Mouse (Mus musculus) mature B cell (primary cell): Measurements from ENCODE around the gene Dcaf4.

Source experiments
- in situ Hi-C: fragments of 300-500 bp; cut with MboI; formaldehyde crosslinking; loops from 2 replicates; pipeline ENCODE4 v1.14.3; 2019

Gene Dcaf4

DNA sequence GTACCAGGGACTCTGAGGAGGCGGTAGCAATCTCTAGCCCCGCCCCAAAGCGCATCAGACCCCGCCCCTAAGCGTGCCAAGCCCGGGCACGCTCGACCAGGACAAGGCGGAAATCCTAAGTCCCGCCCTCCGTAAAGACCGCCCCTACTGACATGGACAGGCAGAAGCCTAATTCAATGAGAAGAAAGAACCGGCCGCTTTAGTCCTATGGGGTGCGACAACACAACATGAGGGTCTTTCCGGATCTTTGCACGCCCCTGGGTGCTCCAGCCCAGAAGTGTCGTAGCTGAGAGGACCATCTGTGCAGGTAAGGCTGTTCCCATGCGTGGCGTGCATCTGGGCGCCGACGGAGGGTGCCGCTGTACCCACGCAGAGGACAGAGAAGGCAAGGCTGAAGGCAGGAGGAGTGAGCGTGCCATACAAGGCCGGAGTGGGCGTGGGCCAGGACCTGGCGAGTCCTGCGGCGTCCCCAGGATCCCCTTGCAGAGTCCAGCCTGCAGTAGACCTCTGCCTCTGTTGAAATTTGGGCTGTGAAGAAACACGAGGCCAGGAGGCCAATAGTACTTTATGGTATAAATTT, at the start of gene Dcaf4:
Gene Dcaf4, plus strand, starts transcription at position 156 of the 580 bp plus-strand sequence.
- in situ Hi-C loops: no loop called here

GRCm38 (mm10) chr12:83471760-83472159, 48.5 kb upstream of the Dcaf4 start:
- in situ Hi-C loops: no loop called here

- in situ Hi-C loops: no loop called here
Measured at GRCm38 (mm10) chr12:83473987-83474600, 46.2 kb upstream of the Dcaf4 start.

DNA sequence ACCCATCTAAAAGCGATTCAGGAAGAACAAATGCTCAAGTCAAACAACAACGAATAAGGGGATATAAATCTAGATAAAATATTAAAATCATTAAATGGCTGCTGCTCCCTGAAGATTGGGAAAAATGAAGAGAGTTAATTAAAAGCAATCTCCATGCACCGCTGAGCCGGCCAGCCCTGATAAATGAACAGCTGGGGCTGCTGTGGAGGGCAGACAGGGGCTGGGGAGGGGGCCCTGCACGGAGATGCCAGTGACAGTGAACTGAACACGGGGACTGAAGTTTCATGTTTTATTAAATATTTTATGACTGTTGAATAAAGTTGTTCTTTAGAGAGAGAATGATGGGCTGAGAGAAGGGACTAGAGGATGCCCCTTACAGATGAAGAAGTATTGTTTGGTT, 44.8 kb upstream of the Dcaf4 start:
- in situ Hi-C loops: loop anchor here (25.0 kb wide), 1 partner anchor 363 kb away; no protein-coding TSS in a partner anchor

DNA sequence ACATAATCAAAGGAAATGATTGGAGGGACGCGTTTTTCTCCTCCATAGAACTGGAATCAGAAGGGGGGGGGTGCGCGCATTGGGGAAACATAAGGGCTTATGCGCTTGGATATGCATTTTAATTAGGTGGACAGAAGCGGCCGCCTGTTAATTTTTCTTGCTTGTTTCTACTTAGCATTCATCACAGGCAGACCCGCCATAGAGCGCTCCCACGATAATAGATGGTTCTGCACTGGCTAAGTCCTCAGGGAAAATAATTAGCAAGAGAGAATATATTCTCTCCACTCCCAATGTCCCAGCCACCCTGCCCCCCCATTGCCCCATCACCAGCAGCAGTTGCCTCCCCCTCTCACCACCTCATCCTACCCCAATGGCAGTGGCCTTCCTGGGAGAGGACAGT, 44.0 kb upstream of the Dcaf4 start:
- in situ Hi-C loops: loop anchor here (25.0 kb wide), 1 partner anchor 364 kb away; no protein-coding TSS in a partner anchor

DNA sequence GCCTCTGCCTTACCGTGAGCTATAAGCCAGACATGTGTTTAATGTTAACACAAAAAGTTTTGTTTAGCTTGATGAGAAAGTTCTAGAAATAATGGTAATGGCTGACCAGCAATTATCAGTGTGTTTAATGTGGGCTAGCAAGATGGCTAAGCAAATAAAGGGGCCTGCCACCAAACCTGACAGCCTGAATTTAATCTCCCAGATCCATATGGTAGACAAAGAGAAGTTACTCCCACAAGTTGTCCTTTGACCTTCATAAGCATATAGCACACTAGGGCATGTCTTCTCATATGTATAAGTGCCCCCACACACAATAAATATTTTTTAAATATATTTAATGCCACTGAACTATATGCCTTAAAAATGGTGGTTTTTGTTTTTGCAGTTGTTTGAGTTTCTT, 41.1 kb upstream of the Dcaf4 start:
- in situ Hi-C loops: loop anchor here (25.0 kb wide), 1 partner anchor 367 kb away; no protein-coding TSS in a partner anchor

GRCm38 (mm10) chr12:83479818-83480401, 40.4 kb upstream of the Dcaf4 start:
- in situ Hi-C loops: loop anchor here (25.0 kb wide), 1 partner anchor 368 kb away; no protein-coding TSS in a partner anchor

- in situ Hi-C loops: loop anchor here (25.0 kb wide), 1 partner anchor 369 kb away; no protein-coding TSS in a partner anchor
Measured at GRCm38 (mm10) chr12:83481439-83481838, 38.8 kb upstream of the Dcaf4 start.

GRCm38 (mm10) chr12:83483653-83484052, 36.6 kb upstream of the Dcaf4 start:
- in situ Hi-C loops: loop anchor here (25.0 kb wide), 1 partner anchor 371 kb away; no protein-coding TSS in a partner anchor

- in situ Hi-C loops: loop anchor here (25.0 kb wide), 1 partner anchor 373 kb away; no protein-coding TSS in a partner anchor
Measured at GRCm38 (mm10) chr12:83484855-83485745, 35.2 kb upstream of the Dcaf4 start.

DNA sequence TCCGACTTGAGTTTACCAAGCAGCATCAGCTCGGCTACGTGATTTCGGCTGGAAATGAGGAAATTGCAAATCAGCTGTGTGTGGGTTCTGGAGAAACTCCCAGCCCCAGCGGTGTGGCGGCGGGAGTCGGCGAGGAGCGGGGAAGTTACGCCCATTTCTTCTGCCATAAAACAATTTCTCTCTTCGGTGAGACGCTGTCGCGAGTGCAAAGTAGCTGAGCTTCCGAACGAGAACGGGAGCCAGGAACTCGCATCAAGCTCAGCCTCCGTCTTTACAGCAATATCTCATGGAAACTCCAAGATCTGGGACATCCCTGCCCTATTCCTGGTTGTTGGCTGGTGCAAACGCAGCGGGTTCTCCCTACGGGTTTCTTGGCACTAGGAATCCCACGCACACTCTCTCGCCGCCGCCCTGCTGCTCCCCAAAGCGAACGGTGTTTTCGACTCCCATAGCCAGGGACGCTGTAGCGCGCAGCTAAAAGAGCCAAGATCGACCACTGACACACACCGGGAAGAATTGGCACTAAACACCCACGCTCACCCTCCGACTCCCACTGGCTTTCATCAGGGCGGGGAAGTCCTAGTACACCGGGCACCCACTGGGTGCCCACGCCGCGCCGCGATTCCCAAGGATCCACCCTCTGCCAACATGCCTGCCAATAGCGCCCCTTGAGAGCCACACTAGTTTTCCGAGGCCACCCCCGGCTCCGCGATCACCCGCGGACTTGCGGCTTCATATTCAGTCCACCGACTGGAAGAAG, 34.2 kb upstream of the Dcaf4 start:
- in situ Hi-C loops: loop anchor here (25.0 kb wide), 1 partner anchor 374 kb away; no protein-coding TSS in a partner anchor

DNA sequence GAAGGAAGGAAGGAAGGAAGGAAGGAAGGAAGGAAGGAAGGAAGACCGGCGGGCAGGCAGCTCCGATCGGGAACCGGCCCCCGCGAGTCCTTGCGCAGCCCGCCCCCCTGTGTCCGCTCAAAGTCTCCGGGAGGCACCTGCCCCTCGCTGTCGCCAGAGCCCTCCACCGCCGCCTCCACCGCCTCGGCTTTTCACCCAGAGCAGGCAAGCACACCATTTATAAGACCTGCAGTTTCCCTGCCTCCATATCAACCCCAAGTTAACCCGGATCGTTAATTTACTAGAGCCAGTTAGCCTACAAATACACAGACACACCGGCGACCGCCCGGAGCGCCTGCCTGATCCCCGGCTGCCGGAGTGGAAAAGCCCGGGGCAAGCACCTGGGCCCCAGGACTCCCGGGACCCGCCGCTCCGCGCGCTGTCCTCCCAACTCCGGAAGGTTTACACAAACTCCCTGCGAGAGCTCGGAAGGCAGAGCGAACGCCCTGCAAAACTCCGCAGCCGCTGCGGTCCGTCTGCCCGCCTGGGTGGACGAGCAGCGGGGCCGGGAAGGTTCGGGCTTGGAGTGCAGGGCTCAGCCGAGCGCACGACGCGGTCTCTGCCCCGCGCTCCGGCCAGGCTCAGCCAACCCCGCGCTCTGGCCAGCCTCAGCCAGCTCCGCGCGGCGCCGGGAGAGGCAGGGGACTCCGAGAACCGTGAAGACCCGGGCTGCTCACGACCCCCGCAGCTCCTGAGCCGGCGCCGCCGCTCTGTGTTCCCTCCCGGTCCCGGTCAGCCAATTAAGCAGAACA, 33.4 kb upstream of the Dcaf4 start:
- in situ Hi-C loops: loop anchor here (25.0 kb wide), 1 partner anchor 375 kb away; no protein-coding TSS in a partner anchor

DNA sequence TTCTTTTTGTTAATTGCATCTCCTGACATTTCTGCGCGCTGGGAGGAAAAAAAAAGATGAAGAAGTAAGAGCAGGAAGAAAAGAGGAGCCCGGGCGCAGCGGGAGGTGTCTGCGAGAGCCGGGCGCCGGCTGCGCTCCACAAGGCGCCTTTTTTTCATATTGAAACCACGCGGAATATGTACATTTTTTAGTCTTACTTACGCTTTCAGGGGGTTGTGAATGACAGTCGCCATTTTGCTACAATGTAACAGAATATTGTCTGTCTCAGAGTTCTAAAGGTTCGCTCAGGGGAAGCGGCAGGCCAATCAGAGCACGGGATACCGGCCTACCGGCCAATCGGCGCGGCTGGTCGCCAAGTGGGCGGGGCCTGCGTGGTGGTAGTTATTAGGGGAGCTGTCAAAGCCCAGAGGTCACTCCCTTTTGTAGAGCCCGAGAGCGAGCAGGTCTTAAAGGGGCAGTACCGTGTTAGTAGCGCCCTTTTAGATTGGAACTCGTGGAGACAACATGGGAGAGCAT, 32.7 kb upstream of the Dcaf4 start, which contains the start of gene Dpf3:
Gene Dpf3, minus strand, starts transcription at position 241 of the 516 bp plus-strand sequence.
- in situ Hi-C loops: loop anchor here (25.0 kb wide), 1 partner anchor 375 kb away; no protein-coding TSS in a partner anchor

DNA sequence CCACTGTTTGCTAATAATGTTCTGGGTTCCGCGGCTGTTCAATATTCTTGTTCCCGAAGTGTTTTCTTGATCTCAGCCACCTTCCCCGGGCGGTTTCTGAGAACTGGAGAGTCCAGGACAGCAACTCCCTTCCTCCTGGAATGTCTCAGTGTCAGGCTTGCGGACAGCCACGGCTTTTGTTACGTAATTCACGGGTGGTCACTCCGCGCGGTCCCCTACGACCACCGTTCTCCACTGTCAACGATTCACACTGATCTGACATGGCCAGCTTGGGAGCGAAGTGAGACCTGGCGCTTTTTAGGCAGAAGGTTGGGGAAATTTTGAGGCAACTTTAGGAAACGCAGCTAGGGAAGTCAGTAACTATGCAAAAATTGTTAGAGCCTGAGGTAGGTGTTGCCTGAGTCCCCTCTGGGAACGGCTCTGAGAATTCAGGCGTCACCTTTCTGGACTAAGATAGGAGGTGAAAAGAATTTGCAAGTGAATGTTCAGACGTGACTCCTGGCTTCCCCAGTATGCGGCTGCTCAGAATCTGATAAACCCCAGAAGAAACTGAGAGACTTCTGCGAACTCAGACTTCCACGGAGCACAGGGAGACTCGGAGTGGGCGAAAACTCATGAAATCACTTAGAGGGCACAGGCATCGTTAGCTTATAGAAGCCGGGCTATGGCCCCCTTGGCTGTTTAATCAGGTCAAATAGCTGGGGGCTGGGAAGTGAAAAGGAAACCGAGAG, 31.9 kb upstream of the Dcaf4 start:
- in situ Hi-C loops: loop anchor here (25.0 kb wide), 1 partner anchor 376 kb away; no protein-coding TSS in a partner anchor

DNA sequence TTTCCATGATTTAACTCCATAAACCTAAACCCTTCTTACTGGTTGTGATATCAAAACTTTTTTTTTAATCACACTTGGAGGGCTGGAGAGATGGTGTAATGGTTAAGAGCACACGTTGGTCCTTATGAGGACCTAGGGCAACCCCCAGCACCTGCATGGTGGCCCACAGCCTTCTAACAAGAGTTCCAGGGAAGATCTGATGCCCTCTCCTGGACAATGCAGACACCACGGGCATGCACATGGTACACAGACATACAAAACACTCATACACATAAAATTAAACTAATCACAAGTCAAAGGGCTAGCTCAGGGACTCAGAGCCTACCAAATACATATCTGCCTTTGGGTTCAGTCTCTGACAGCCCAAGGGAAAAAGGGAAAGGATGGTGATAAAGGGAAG, 30.5 kb upstream of the Dcaf4 start:
- in situ Hi-C loops: loop anchor here (25.0 kb wide), 1 partner anchor 377 kb away; no protein-coding TSS in a partner anchor

DNA sequence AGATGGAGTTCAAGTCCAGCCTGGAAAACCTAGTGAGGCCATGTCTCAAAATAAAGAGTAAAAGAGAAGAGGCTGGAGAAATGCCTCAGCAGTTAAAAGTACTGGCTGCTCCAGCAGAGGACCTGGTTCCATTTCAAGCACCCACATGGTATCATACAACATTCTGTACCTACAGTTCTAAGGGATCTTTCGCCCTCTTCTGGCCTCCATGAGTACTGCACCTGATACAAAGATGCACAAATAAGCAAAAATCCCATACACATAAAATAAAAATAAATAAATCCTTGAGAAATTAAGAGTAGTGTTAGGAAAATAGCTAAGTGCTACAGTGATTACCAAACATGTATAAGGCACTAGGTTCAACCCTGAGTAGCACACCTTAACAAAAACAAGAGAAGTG, 28.7 kb upstream of the Dcaf4 start:
- in situ Hi-C loops: loop anchor here (25.0 kb wide), 1 partner anchor 379 kb away; no protein-coding TSS in a partner anchor

- in situ Hi-C loops: loop anchor here (25.0 kb wide), 1 partner anchor 381 kb away; no protein-coding TSS in a partner anchor
Measured at GRCm38 (mm10) chr12:83492808-83493207, 27.5 kb upstream of the Dcaf4 start.

- in situ Hi-C loops: loop anchor here (25.0 kb wide), 1 partner anchor 382 kb away; no protein-coding TSS in a partner anchor
Measured at GRCm38 (mm10) chr12:83494196-83494595, 26.1 kb upstream of the Dcaf4 start.
